Mouse (Mus musculus) yolk sac, embryonic 10.5 days (tissue): Measurements from ENCODE around the gene Clasp1.
A peak's percentile ranks its signal among the peaks of the same experiment; 100 is the strongest.
"Not testable (repeated sequence)": the region's sequence is repeated elsewhere in the genome, so short reads cannot be mapped to it uniquely, and the experiment has no call there.

ENCODE experiments used
- DNase-seq: peaks from one replicate; pipeline ENCODE4 v3.0.0-alpha.2; 2017; ENCODE audit warnings: low spot score

Clasp1 gene

DNA sequence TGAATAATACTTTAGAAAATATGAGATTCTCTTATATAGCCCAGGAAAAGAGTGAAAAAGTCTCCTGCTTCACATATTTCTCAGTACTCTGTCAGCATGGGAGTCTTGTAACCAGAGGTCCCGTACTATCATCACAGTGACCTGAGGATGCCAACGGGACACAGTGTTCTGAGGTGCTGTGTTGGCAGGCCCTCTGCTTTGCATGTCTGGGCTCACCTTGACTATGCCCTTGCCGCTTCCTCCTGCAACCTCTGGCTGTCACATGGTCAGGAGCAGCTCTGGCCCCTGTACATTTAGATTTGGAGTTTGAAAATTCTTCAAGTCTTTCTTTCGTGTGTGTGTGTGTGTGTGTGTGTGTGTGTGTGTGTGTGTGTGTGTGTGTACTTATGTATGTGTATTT, 204.1 kb downstream of the Clasp1 start:
- DNase-seq: no peak

DNA sequence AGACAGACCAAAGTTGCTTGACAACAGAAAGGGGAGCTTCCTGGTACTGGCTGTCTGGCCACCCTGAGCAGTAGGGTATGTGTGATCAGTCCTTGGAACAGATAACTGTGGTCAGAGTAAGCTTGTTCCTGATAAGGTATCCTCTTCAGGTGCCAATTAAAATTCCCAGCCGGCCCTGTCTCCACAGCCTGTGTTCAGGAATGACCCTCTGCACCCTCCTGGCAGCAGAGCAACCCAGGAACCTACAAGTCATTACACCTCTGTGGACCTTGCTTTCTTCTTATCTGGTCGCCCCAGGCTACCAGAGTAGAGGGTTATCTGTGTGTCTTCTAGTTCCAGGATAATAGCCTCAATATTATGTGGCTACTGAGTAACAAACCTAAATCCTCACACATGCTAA, 206.5 kb downstream of the Clasp1 start:
- peak; percentile 61 for DNase-seq

DNA sequence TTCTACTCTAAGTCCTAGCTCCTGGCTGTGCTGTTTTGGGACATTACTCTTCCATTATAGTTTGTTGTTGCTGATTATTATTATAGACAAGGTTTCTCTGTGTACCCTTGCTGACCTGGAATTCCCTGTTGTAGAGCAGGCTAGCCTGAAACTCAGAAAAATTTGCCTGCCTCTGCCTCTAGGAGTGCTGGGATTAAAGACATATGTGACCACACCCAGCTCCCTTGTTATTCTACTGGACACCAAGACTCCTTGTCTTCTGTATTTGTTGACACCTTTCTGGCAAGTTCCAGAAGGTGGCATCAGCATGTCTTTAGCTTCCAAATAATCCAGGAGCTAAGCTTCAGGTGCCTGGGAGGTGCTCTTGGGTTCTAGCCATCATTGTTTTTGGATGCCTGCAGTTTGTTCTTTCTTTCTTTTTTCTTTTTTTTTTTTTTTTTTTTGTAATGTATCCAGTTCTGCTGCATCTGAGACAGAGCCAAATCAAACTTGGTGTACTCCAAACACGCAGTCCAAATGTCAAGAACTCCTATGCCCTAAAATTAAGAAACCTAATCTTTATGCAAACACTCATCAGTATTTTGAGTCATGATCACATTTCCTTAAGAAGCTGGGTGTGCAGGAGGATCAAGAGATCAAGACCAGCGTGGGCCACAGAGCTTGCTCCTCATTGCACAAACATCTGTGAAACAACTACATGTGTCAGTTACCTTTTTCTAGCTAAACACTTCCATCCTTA, 208.8 kb downstream of the Clasp1 start:
- DNase-seq: no peak

DNA sequence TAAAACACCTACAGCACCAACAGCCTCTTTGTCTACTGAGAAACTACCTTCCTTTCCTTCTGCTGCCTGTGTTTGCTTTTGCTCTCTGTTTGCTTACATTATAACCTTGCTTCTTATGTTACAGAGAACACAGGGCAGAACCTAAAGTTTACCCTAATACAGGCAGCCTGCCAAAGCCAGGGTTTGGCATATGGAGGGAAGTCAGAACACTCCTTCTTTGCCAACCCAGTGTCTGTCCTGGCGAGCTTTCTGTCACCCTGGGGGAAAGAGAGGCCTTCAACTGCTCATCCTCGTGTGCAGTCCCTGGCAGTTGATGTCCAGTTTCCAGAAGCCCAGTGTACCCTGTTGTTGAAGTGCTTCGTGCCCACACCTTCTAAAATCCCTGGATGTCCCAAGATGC, 209.5 kb downstream of the Clasp1 start:
- DNase-seq: no peak

DNA sequence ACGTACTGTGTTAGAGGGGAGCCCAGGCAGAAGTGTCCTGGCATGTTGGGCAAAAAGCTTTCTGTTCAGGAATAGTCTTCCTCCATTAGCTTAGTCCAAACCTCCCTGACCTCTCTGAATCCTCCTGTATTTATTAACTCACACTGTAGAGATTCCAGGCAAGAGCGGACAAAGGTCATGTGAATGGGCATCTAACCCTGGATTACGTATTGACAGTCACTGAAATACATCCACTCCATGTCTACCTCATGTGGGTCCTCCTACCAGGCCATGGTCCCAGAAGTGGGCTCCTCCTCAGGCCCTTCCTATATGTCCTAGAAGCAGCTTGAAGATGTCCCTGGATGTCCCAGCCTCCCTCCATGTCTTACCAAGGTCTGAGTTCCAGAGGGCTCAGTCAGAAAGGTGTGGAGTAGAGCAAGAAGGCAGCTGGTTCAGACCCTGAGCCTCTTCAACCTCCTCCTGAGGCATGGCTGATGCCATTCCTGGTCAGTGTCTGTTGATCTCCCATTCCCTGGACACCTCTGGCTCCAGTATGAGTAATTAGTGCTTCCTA, 224.8 kb downstream of the Clasp1 start:
- peak; percentile 73 for DNase-seq

DNA sequence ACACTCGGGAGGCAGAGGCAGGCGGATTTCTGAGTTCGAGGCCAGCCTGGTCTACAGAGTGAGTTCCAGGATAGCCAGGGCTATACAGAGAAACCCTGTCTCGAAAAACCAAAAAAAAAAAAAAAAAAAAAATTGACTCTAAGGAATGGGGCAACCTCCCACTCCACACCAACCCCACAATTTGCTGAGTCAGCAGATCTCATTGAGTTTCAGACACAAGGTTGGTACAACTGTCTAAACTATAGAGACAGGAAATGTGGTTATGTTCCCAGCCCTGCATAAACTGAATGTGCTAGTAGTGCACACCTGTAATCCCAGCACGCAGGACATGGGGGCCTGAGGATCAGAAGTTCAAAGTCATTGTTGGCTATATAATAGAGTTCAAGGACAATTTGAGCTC, 232.2 kb downstream of the Clasp1 start:
- not testable (repeated sequence) for DNase-seq

DNA sequence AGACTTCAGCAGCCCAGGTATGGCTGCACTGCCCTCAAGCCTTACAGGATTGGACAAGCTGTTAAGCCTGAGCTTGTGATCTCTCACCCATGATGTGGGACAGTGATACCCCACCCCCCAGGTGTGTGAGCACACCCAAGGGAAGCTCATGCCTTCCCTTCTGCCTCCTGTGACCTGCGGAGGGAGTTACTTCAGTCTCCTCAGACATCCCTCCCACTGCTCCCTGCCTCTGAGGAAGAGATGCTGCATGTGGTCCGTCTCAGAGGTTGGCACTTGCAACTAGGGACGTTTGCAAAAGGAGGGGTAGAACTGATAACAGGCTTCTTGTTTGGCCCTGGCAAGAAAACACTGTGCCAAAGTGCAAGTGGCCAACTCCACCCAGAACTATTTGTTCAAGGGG, 234.0 kb downstream of the Clasp1 start:
- DNase-seq: no peak

DNA sequence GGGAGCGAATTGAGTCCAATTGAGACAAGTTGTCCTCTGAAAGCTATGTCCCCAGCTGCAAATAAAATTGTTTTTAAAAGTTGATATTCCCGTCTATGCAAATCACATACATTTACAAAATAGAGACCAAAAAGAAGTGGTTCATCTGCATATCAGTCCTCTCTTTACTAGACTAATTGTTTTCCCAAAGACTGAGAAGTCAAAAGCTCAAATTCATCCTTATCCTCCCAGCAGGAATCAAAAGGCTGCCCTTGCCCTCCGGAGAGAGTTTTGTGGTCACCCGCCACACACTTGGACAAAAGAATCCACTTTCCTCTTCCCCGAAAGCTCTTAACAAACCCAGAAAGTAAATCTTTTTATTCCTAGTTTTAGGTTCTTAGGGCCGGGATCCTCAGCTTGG, 236.6 kb downstream of the Clasp1 start:
- no peak for DNase-seq

DNA sequence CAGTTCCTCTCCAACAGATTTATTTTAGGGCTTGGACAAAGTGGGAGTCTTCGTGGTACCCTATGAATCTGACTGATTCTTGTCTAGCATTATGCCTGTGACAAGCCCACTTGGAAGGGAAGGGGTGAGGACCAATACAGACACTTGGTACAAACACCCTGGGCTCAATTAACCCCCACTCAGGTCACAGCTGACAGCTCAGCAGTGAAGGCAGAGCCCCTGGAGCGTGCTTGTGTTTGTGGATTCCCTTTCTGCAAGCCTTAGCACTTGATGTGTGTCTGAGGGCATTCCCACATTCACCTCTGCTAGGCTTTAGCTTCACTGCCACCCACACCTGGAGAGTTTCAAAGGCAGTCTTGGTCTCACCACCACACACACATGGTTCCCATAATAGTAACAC, 237.1 kb downstream of the Clasp1 start:
- no peak for DNase-seq

DNA sequence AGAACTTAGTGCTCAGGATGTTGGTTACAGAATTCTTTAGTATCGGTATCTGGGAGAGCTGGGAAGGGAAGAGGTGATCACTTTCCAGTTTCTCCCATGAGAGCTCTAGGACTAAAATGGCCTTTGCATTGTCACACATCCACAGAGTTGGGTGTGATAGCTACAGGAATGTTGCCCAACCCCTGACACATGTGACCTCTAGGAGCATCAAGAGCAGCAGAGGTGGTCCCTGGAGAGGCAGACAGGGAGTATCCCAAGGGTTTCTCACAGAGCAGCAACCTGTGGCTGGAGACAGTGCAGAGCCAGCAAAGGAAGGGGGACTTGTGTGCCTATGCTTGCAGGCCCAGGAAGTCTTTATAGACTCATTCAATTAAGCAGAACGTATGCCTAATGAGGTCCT, 237.6 kb downstream of the Clasp1 start:
- no peak for DNase-seq

DNA sequence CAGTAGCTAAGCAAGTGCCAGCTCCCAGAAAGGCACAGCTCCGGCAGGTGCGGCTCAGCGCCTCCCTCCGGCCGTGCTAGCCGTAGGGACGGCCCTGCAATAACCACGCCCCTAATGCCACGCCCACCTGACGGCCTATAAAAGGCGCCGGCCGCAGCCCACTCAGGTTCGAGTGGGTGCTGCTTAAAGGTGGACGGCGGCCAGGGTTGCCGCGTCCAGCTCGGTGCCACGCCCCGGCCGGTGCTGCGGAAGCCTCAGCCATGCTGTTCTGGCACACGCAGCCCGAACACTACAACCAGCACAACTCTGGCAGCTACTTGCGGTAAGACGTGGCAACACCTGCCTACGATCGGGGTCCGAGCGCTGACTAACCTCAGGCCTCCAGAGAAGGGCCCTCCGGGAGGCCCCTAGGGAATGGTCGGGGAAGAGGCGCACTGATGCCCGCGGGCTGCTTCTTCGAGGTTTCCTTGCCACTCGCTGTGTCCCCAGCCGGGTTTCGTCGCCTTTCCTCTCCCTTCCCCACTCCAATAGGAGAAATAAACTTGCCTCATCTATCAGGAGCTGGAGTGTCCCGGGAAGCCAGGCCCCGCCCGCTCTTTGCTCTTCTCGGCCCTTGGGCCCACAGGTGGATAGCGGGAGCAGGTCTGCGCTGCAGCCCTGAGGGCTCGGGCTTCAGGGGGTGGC, 239.1 kb downstream of the Clasp1 start, which contains the start of gene Tfcp2l1:
Tfcp2l1 (plus strand) TSS at position 165 of the 684 bp plus-strand sequence.
- DNase-seq: peak; percentile 86

DNA sequence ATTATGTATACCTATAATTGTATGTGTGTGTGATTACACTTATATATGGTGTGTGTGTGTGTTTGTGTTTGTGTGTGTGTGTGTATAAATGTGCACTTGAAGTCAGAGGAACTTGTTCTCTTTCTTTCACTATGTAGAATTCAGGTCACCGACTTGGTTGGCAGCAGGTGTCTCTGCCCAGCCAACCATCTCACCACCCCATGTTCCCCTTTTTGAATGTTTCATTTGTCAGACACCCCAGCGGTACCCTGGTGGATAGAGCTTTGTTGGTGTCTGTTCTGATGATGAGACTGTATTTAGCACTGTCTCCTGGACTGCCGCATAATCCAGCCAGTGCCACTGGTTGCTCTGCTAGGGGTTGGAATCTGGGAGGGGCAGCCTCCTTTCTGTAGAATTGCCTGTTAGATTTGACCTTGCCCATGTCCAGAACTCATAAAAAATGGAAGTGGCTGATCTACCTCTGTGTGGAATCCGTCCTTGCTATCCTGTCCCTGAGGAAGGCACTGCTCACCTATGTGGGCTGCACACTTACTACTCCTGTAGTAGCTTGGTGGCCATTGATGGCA, 244.6 kb downstream of the Clasp1 start:
- DNase-seq: no peak

DNA sequence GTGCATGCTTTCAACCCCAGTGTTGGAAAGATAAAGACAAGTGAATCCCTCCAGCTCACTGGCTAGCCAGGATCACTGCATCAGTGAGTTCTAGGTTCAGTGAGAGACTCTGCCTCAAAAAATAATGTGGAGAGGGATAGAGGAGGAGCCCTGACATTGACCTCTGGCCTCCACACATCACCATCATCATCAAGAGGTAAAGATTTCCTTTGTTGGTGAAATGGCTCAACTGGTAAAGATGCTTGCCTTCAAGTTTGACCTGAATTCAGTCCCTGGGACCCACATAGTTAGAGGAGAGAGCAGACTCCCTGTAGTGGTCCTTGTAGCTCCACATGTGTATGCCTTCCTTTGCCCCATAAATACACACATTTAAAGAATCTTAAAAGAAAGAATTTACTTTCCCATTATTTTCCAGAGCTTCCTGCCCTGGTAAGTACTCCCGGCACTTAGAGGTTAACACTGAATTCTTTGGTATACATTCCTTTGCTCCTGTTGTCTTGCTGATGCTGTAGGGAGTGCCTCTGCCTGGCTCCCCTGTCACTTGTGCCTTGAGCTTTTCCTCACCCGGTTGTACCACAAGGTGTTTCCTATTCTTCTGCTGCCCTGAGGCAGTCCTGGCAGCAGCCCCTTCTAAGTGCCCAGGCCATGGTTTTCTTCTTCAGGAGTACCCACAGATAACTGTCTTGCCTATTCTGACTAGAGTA, 253.6 kb downstream of the Clasp1 start:
- DNase-seq: no peak

DNA sequence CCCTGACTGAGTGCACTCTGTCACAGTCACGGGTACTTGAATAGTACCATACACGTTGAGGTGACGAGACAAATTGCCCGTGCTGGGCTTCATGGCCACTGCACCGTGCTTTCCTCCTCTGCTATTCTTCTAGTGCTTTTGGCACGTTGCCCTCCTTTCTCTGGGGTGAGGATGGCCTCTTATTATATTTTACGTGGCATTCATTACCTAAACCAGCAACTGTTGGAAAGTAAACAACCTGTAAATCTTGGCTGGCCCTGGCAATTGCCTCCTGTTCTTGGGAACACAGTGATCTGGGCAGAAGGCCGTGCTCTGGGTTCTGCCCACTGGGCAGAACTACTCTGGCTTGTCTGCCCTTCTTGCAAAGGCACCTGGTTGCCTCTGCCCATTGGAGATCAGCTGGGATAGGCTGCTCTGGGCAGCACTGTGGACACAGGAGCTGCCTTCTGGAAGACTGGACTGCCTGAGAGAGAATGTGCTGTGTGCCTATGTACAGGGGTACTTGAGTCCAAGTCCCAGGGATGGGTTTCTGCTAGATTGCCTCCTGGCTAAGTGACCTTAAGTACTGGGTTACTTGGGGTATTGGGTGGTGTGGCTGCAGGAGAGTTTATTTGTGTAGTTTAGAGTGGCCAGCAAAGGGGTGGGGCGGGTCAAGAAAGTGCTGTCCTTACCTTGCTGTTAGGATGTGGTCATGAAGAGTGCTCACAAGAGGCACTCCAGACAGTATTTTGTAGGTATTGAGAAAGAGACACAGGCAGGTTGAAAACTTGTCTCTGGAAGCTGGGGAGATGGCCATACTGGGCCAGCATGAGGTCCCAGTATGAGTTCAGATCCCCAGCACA, 254.5 kb downstream of the Clasp1 start:
- DNase-seq: no peak

DNA sequence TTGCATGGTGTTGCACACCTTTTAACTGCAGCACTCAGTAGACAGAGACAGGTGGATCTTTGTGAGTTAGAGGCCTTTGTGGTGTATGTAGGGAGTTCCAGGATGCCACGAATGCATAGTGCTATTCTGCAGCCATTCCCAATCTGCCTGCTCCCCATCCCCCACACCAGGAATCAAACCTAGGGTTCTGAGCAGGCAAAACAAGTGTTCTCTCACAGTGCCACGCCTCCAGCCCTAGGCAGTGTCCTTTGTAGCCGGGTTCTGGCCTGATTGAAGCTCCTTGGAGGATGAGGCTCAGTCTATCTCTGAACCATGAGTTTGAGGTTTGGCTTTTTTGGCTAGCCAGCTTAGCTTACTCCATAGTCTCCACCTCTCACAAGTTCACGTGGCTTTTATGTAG, 256.8 kb downstream of the Clasp1 start:
- no peak for DNase-seq

DNA sequence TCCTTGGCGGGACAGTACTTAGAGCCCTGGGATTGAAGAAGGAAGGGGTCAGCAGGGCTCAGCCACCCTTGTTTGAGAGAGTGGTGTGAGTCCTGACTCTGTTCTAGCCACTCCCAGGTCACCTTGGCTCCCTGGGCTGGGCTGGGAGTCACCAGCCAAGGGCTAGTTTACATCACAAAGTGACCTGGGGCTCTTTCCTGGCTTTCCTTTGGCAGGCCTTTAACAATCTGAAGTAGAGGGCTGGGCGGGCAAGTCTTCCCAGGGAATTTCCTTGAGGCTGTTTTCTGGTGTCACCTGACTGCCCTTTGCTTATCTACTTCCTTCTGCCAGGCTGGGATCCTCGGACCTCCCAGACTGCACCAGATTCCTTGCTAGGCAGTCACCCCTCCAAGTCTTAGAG, 259.2 kb downstream of the Clasp1 start:
- DNase-seq: peak; percentile 43

DNA sequence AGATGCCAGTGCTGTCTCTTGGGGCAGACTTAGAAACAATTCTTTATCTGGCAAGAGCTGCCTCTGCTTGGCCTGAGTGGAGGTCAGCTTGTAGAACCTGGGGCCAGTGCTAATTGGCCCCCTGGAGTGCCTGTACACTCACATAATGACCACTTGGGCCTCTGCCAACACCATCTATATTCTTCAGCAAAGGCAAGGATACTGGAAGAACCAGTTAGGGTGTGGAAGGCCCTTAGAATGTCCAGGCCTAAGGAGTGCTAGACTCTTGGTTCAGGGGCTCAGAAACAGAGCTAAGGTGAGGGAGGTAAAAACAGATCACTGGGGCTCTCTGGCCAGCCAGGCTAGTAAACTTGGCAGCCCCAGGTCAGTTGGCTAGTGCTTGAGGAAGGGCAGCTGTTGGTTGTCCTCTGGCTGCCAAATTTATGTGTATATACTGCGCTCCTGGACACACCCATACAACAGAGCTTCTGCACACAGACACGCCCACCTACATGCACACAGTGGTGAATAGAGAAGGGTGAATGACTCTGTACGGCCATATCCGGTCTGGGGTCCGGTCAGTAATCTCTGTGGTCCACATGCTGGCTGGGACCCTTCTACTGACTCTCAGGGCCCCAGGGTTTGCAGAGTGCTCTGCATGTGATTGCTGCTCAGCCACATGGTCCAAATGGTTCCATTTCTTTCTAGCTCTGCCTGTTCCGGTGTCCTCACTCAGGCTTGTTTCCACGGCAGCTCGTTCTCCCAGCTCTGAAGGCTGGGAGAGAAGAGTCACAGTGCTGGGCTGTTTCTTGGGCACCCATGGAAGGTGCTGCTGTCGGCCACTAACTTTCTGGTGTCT, 261.3 kb downstream of the Clasp1 start:
- no peak for DNase-seq

DNA sequence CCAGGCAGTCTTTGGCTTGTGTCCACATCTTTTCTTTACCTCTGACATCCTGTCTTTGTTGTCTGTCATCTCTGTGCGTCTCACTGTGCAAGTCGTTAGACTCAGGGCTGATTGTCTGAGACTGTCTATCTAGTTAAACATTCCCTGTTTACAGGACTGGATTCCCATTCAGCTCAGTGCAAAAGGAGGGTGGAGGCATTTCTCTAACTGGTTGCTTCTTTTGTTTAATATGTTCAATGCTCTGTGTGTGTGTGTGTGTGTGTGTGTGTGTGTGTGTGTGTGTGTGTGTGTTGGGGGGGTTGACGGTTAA, 261.9 kb downstream of the Clasp1 start:
- no peak for DNase-seq

DNA sequence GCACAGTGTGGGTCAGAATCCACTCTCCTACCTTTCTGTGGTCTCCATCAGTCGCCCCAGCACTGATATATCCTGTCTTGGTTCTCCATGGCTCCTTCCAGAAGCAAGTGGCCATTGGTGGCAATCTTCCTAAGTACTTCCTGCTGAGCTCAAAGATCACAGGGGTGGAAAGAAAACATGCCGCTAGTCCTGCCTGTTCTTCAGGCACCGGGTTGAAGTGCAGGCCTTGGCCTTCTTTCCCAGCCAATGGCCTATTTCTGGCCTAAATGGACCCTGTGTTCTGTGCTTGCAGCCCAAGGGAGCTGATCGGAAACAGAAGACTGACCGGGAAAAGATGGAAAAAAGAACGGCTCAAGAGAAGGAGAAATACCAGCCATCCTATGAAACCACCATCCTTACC, 269.9 kb downstream of the Clasp1 start:
- no peak for DNase-seq

DNA sequence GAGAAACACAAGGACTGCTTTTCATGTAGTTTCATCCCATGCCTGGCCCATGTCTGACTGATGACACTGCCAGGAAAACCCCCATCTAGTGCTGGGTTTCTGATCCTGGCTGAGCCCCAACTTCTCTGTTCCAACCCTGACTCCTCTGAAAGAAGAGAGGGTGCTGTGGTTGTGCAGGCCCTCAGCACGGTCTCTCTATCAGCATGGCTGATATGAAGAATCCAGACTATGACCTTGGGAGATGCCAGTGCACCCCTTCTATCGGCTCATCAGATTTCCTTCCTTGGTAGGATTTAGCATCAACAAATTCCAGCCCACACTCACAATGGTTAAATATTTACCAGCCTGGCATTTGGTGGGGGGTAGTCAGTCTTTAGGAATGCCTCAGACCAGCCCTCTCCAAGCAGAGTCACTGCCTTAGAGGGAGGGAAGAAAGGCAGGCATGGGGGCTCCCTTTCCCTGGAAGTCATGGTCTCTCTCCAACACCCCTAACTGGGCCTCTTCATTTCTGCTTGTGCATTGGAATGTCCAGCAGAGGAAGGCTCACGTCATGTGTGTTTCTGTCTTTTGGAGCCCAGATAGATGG, 272.1 kb downstream of the Clasp1 start:
- no peak for DNase-seq
